10 mouse cellular contexts compared by ENCODE assay signal in genomic region chr11:32534453-32535075, GRCm38 (mm10). TPM values are rescaled to one million over a fixed set of nuclear protein-coding genes. Genes with fewer than 3 reads are reported as not detected.
DNase-seq lines count a peak whose midpoint lies in the region; ATAC-seq and TF ChIP-seq lines count a peak whose summit lies in the region.
"Had no signal": no experiment of that assay in that cellular context is flagged by ENCODE, and none has a peak within 500 bp of the region (broad histone marks: within the 10 kb centered on the region; RNA-seq: fewer than 3 reads in every experiment).

No protein-coding gene starts in this region.

- H3K4me3 ChIP-seq in hindbrain, embryonic 10.5 days: peak overlapping the region; percentile 73
- H3K4me3 ChIP-seq in hindbrain, embryonic 11.5 days (ENCODE audit: low read depth, low read length): no peak overlapping the region
- peak overlapping the region; percentile 73 to 83 (median 80) for H3K4me3 ChIP-seq in CH12.LX (replicated peaks in 1 of 3; ENCODE audit: low read depth in 2 of 3, low read length in 2 of 3, poor library complexity in 1 of 3)
- peak overlapping the region; percentile 86 for H3K4me3 ChIP-seq in heart, embryonic 15.5 days
- H3K4me3 ChIP-seq in liver, embryonic 15.5 days (replicated peaks): peak overlapping the region; percentile 72

- no peak for TF ChIP-seq RAD21 in CH12.LX (IDR thresholded peaks at IDR 0.05; ENCODE audit: low read depth, low read length)

- no peak overlapping the region for H3K27ac ChIP-seq in hindbrain, embryonic 10.5 days
- no peak overlapping the region for H3K27ac ChIP-seq in hindbrain, embryonic 11.5 days (ENCODE audit: low read depth, low read length)
- H3K27ac ChIP-seq in CH12.LX (ENCODE audit: insufficient read depth, low read depth): peak overlapping the region; percentile 51
- no peak overlapping the region for H3K27ac ChIP-seq in heart, embryonic 15.5 days
- H3K27ac ChIP-seq in liver, embryonic 15.5 days (replicated peaks): peak overlapping the region; percentile 66

- peaks cover 62% of the 10 kb centered on the region for H3K4me1 ChIP-seq in hindbrain, embryonic 10.5 days (replicated peaks)
- H3K4me1 ChIP-seq in hindbrain, embryonic 11.5 days (replicated peaks; ENCODE audit: control insufficient read depth, insufficient read depth, low read length): peaks cover 2% of the 10 kb centered on the region
- peaks cover 15 to 69% of the 10 kb centered on the region in 2 experiments for H3K4me1 ChIP-seq in CH12.LX (ENCODE audit: control insufficient read depth in 1 of 2, insufficient read depth in 2 of 2)
- peaks cover 40% of the 10 kb centered on the region for H3K4me1 ChIP-seq in heart, embryonic 15.5 days (replicated peaks)
- peaks cover 76% of the 10 kb centered on the region for H3K4me1 ChIP-seq in liver, embryonic 15.5 days (replicated peaks)

- peaks cover 63% of the 10 kb centered on the region for H3K27me3 ChIP-seq in hindbrain, embryonic 10.5 days (ENCODE audit: insufficient read depth, poor library complexity, severe bottlenecking)
- H3K27me3 ChIP-seq in hindbrain, embryonic 11.5 days (ENCODE audit: control insufficient read depth, insufficient read depth, low read length): peaks cover 11% of the 10 kb centered on the region
- no peaks in the 10 kb centered on the region for H3K27me3 ChIP-seq in CH12.LX (replicated peaks)
- no peaks in the 10 kb centered on the region for H3K27me3 ChIP-seq in heart, embryonic 15.5 days
- H3K27me3 ChIP-seq in liver, embryonic 15.5 days: no peaks in the 10 kb centered on the region
- H3K27me3 ChIP-seq: Patski had no signal

- H3K79me2 ChIP-seq in CH12.LX (replicated peaks; ENCODE audit: control insufficient read depth, extremely low read depth, insufficient read depth, poor library complexity, severe bottlenecking): no peaks in the 10 kb centered on the region

- in situ Hi-C loops in CH12.LX (cut with MboI; ENCODE audit: low pct_ligation_motif_present, low pct_unique_long_range_greater_than_20kb, low sequenced_read_pairs): loop anchor here (5.0 to 10.0 kb wide), 2 partner anchors 58 to 170 kb away; no protein-coding TSS in a partner anchor

- no peaks in the 10 kb centered on the region for H3K36me3 ChIP-seq in hindbrain, embryonic 10.5 days
- no peaks in the 10 kb centered on the region for H3K36me3 ChIP-seq in hindbrain, embryonic 11.5 days (ENCODE audit: control insufficient read depth, insufficient read depth, low read length)
- peaks cover 0 to 16% of the 10 kb centered on the region in 2 experiments for H3K36me3 ChIP-seq in CH12.LX (replicated peaks in 1 of 2; ENCODE audit: control insufficient read depth in 1 of 2, insufficient read depth in 1 of 2, low read length in 1 of 2)
- H3K36me3 ChIP-seq in heart, embryonic 15.5 days: no peaks in the 10 kb centered on the region
- 0 out of 2 replicates have a peak, but pooled peaks cover 5% of the 10 kb centered on the region for H3K36me3 ChIP-seq in liver, embryonic 15.5 days (replicated peaks)

- ATAC-seq in hindbrain, embryonic 11.5 days (ENCODE audit: low FRiP score): no peak
- no peak for ATAC-seq in heart, embryonic 15.5 days (replicated peaks; ENCODE audit: insufficient number of reproducible peaks, insufficient read depth, low FRiP score, low read depth)
- ATAC-seq in liver, embryonic 15.5 days (ENCODE audit: insufficient read depth): no peak

- H3K4me2 ChIP-seq in hindbrain, embryonic 11.5 days (replicated peaks; ENCODE audit: low read depth, low read length): no peak overlapping the region
- peak overlapping the region; percentile 85 for H3K4me2 ChIP-seq in CH12.LX (ENCODE audit: insufficient read depth, low read depth, poor library complexity, severe bottlenecking)
- H3K4me2 ChIP-seq in heart, embryonic 15.5 days: peak overlapping the region; percentile 96
- H3K4me2 ChIP-seq in liver, embryonic 15.5 days: peak overlapping the region; percentile 99

- dilution Hi-C loops in CH12.LX (cut with MboI; ENCODE audit: extremely low pct_ligation_motif_present, extremely low pct_unique_long_range_greater_than_20kb, low sequenced_read_pairs): no loop called here

- no peak for TF ChIP-seq CTCF in CH12.LX (conservative IDR thresholded peaks at IDR 0.05 in 1 of 2, IDR thresholded peaks at IDR 0.05 in 1 of 2; ENCODE audit: low read depth in 2 of 2, low read length in 2 of 2)

- no peak overlapping the region for H3K9ac ChIP-seq in hindbrain, embryonic 11.5 days (ENCODE audit: low read depth, low read length)
- peak overlapping the region; percentile 28; the same call in 1 of the 2 replicates for H3K9ac ChIP-seq in CH12.LX (ENCODE audit: insufficient read depth, low read depth)
- H3K9ac ChIP-seq in heart, embryonic 15.5 days: no peak overlapping the region
- H3K9ac ChIP-seq in liver, embryonic 15.5 days: no peak overlapping the region; the same call in 1 of the 2 replicates

- 76% methylated on average over 7 of the region's 7 CpGs for WGBS in hindbrain, embryonic 10.5 days
- 71% methylated on average over 7 of the region's 7 CpGs for WGBS in hindbrain, embryonic 11.5 days
- 68% methylated on average over 7 of the region's 7 CpGs for WGBS in heart, embryonic 15.5 days
- WGBS in liver, embryonic 15.5 days (ENCODE audit: insufficient replicate concordance): 60% methylated on average over 7 of the region's 7 CpGs

- DNase-seq in hindbrain, embryonic 10.5 days (ENCODE audit: low spot score): no peak
- no peak for DNase-seq in hindbrain, embryonic 11.5 days (ENCODE audit: low spot score)
- DNase-seq in CH12.LX (ENCODE audit: extremely low read depth): no peak
- no peak for DNase-seq in left cerebral cortex, adult 8-10 months (ENCODE audit: low spot score in 2 of 2)
- DNase-seq in frontal cortex, postnatal 36 days (ENCODE audit: low spot score in 2 of 2): no peak
- no peak for DNase-seq in retina, embryonic 14.5 days (ENCODE audit: low spot score)

- H3K9me3 ChIP-seq in hindbrain, embryonic 10.5 days: no peaks in the 10 kb centered on the region
- no peaks in the 10 kb centered on the region for H3K9me3 ChIP-seq in hindbrain, embryonic 11.5 days (ENCODE audit: control insufficient read depth, low read length)
- H3K9me3 ChIP-seq in CH12.LX (replicated peaks; ENCODE audit: low read length): no peaks in the 10 kb centered on the region
- no peaks in the 10 kb centered on the region for H3K9me3 ChIP-seq in heart, embryonic 15.5 days (replicated peaks)
- H3K9me3 ChIP-seq in liver, embryonic 15.5 days (replicated peaks): no peaks in the 10 kb centered on the region

- TF ChIP-seq POLR2A in CH12.LX (IDR thresholded peaks at IDR 0.05; ENCODE audit: low read depth, low read length): no peak

- no peak for TF ChIP-seq EP300 in CH12.LX (IDR thresholded peaks at IDR 0.05; ENCODE audit: low read length)

TF ChIP-seq in CH12.LX, 34 proteins besides CTCF, POLR2A, EP300 and RAD21:
- TF ChIP-seq KAT2A (IDR thresholded peaks at IDR 0.05; ENCODE audit: insufficient replicate concordance, low read length) (no peak), MAFK (IDR thresholded peaks at IDR 0.05; ENCODE audit: insufficient replicate concordance, low read length) (0 out of 2 replicates have a peak, but pooled peaks have one; percentile 13), CHD2 (IDR thresholded peaks at IDR 0.05; ENCODE audit: low read length) (no peak), GABPA (IDR thresholded peaks at IDR 0.05; ENCODE audit: insufficient replicate concordance, low read depth, low read length) (no peak), BHLHE40 (IDR thresholded peaks at IDR 0.05; ENCODE audit: low read depth, low read length) (no peak), NRF1 (IDR thresholded peaks at IDR 0.05; ENCODE audit: low read depth, low read length) (no peak)

RNA-seq across cellular contexts. Expression of gene Stk10, which starts 1.5 kb away (rescaled TPM):
- 3.0 TPM in 2 replicates for polyA plus RNA-seq in hindbrain, embryonic 10.5 days (2016; fragmentation: Nextera tagmentation; extraction: Ambion mirVana)
- 1.3 and 2.3 TPM in 2 replicates for polyA plus RNA-seq in hindbrain, embryonic 11.5 days (2014; fragmentation: Nextera tagmentation; extraction: Ambion mirVana)
- 18.6 and 23.2 TPM in 2 replicates for total RNA-seq in CH12.LX (2012; rRNA removed)
- 19.2 and 20.0 TPM in 2 replicates for total RNA-seq in CH12.LX (2014; rRNA removed)
- 37.4 and 40.3 TPM in 2 replicates for polyA plus RNA-seq in CH12.LX (2012; ENCODE audit: insufficient read length, low read depth)
- 2.5 and 4.1 TPM in 2 replicates for polyA plus RNA-seq in heart, embryonic 15.5 days (2015; fragmentation: Nextera tagmentation; extraction: Ambion mirVana)
- 4.3 TPM in 2 replicates for polyA plus RNA-seq in liver, embryonic 15.5 days (2015; fragmentation: Nextera tagmentation; extraction: Ambion mirVana)
- 1 to 10 TPM; 7.4 to 9.9 (median 9.3) TPM for total RNA-seq in left cerebral cortex, adult 8-10 months (2022)

RNA-seq across cellular contexts. Expression of gene Efcab9, which starts 2.7 kb away (rescaled TPM):
- polyA plus RNA-seq in hindbrain, embryonic 10.5 days (2016; fragmentation: Nextera tagmentation; extraction: Ambion mirVana): 0.45 TPM in 1 of 2 replicates, not detected in the other
- 0.28 TPM in 1 of 2 replicates, not detected in the other for polyA plus RNA-seq in hindbrain, embryonic 11.5 days (2014; fragmentation: Nextera tagmentation; extraction: Ambion mirVana)
- total RNA-seq in CH12.LX (2012; rRNA removed) (0.25 TPM in 1 of 2 replicates, not detected in the other), CH12.LX (2014; rRNA removed) (not detected in 2 replicates)
- 1.1 and 1.5 TPM in 2 replicates for polyA plus RNA-seq in CH12.LX (2012; ENCODE audit: insufficient read length, low read depth)
- 0.19 and 0.61 TPM in 2 replicates for polyA plus RNA-seq in heart, embryonic 15.5 days (2015; fragmentation: Nextera tagmentation; extraction: Ambion mirVana)
- 0.20 and 0.41 TPM in 2 replicates for polyA plus RNA-seq in liver, embryonic 15.5 days (2015; fragmentation: Nextera tagmentation; extraction: Ambion mirVana)
- total RNA-seq in left cerebral cortex, adult 8-10 months (2022): 1 to 10 TPM; 1.2 to 1.8 (median 1.4) TPM
- total RNA-seq: megakaryocyte-erythroid progenitor cell, adult 5-6 weeks had no signal

Comparison
In these comparisons a context has a peak if more than half of its experiments do, and no peak if none do; other contexts are left out.
1. H3K27ac ChIP-seq: peak in CH12.LX (single experiment) and liver, embryonic 15.5 days (single experiment); none in hindbrain, embryonic 10.5 days (single experiment), hindbrain, embryonic 11.5 days (single experiment) and heart, embryonic 15.5 days (single experiment).